Mouse (Mus musculus) forebrain, embryonic 11.5 days (tissue): ENCODE measurements around the gene Slc43a3. TPM values are rescaled to one million over a fixed set of nuclear protein-coding genes. Genes with fewer than 3 reads are reported as not detected.
"Not testable (repeated sequence)": the region's sequence is repeated elsewhere in the genome, so short reads cannot be mapped to it uniquely, and the experiment has no call there.

Experiments used
- ATAC-seq: fragments of 200-750 bp; cut with Nextera tagmentation; replicated peaks from 2 replicates; pipeline ENCODE4 v1.8.0; 2017; ENCODE audit warnings: moderate TSS enrichment; ENCODE audit not compliant: low FRiP score
- DNase-seq: peaks from one replicate; pipeline ENCODE4 v3.0.0-alpha.2; 2017; ENCODE audit warnings: low spot score
- H3K27ac ChIP-seq: fragments of 300-500 bp; sonication (generic); 2 replicates; pipeline ENCODE4 v1.5.1; 2014; ENCODE audit warnings: low read depth, low read length
- H3K27me3 ChIP-seq: fragments of 300-500 bp; sonication (generic); 2 replicates; pipeline ENCODE4 v1.6.1; 2014; ENCODE audit warnings: mild to moderate bottlenecking, low read length, mixed read lengths; ENCODE audit not compliant: control insufficient read depth, insufficient read depth
- H3K36me3 ChIP-seq: fragments of 300-500 bp; sonication (generic); 2 replicates; pipeline ENCODE4 v1.6.1; 2014; ENCODE audit warnings: mild to moderate bottlenecking, low read length, moderate library complexity, mixed read lengths; ENCODE audit not compliant: control insufficient read depth, insufficient read depth
- H3K4me1 ChIP-seq: fragments of 300-500 bp; sonication (generic); replicated peaks from 2 replicates; pipeline ENCODE4 v1.6.1; 2014; ENCODE audit warnings: low read length, mixed read lengths; ENCODE audit not compliant: control insufficient read depth, insufficient read depth
- H3K4me2 ChIP-seq: fragments of 300-500 bp; sonication (generic); 2 replicates; pipeline ENCODE4 v1.6.1; 2014; ENCODE audit warnings: low read depth, mild to moderate bottlenecking, low read length, moderate library complexity, mixed read lengths; ENCODE audit not compliant: severe bottlenecking
- H3K4me3 ChIP-seq: fragments of 300-500 bp; sonication (generic); 2 replicates; pipeline ENCODE4 v1.5.1; 2014; ENCODE audit warnings: low read depth, low read length
- H3K9ac ChIP-seq: fragments of 300-500 bp; sonication (generic); 2 replicates; pipeline ENCODE4 v1.6.1; 2014; ENCODE audit warnings: low read length
- H3K9me3 ChIP-seq: fragments of 300-500 bp; sonication (generic); 2 replicates; pipeline ENCODE4 v1.6.1; 2016; ENCODE audit warnings: low read length, mixed read lengths; ENCODE audit not compliant: control insufficient read depth
- WGBS: fragments of 180-500 bp; shearing (Covaris S2); extraction: QIAGEN DNeasy Blood & Tissue Kit; methylation state at CpG from one replicate; pipeline ENCODE4 v1.1.7; 2014; 5-methylcytosine and 5-hydroxymethylcytosine counted together
- polyA plus RNA-seq: library from polyadenylated mRNA; unstranded; fragments of >200 nt; fragmentation: Nextera tagmentation; extraction: Ambion mirVana; gene quantifications from 2 replicates; pipeline ENCODE4 v1.2.1, GENCODE M21; 2014

Gene Slc43a3
- polyA plus RNA-seq, 1 experiment from 2014 or later: 18.2 TPM

DNA sequence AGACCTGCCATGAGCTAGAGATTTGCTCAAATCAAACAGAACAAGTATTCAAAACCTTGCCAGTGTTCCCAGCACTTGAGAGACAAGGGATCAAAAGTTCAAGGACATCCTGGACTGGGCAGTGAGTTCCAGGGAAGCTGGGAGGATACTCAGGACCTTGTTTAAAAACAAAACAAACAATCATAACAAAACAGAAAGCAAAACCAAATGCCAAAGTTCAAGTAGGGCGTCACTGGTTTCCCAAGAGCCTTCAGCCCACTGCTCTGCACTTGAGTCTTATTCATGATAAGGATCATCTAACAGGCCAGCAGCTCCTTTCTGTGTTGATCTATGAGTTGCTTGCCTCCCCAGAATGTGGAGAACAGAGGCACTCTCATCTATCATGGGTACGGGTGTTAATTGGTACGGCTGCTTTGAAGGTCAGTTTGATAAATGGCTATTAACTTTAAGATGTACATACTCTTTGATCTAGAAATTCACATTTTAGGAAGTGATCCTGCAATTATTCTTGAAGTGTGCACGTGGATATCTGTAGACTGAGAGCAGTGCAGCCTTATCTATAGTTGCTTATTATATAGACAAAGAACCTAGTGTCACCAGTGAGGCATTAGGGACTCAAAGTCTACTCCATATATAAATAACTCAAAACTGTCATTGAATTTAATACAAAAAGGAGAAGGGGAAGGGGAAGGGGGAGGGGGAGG, 40.7 kb upstream of the Slc43a3 start:
- Histone ChIP-seq H3K4me1 (no peaks in the 10 kb centered on the region), H3K4me3 (no peak overlapping the region), H3K9ac (no peak overlapping the region), H3K9me3 (no peaks in the 10 kb centered on the region), H3K27ac (no peak overlapping the region), H3K36me3 (no peaks in the 10 kb centered on the region), H3K27me3 (no peaks in the 10 kb centered on the region), H3K4me2 (no peak overlapping the region)
- no peak for ATAC-seq
- DNase-seq: no peak
- WGBS: 71% methylated on average over 4 of the region's 4 CpGs

GRCm38 (mm10) chr2:84896686-84897085, 39.7 kb upstream of the Slc43a3 start:
- DNase-seq: not testable (repeated sequence)
- 93% methylated on average over 6 of the region's 6 CpGs for WGBS

DNA sequence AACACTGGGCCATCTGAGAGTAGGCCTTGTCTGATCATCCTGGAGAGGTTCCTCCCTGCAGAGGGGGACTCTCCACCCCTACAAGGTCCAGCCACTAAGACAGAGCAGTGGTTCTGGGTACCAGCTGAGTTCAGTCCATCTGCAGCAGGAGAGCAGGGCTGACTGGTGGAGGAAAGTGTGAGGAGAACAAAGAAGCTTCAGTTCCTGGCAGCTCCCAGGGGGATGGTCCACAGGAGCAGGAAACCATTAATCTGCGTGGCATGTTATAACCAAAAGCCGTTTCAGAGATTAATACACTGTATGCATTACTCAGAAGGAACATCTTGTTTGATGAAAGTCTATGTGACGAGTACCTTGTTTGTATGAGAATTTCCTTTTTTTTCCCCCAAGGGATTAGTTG, 23.7 kb upstream of the Slc43a3 start:
- Histone ChIP-seq H3K4me1 (no peaks in the 10 kb centered on the region), H3K27me3 (no peaks in the 10 kb centered on the region), H3K36me3 (no peaks in the 10 kb centered on the region), H3K4me2 (no peak overlapping the region), H3K4me3 (no peak overlapping the region), H3K9me3 (no peaks in the 10 kb centered on the region), H3K9ac (no peak overlapping the region), H3K27ac (no peak overlapping the region)
- no peak for DNase-seq
- no peak for ATAC-seq
- 81% methylated on average over 3 of the region's 3 CpGs for WGBS

More at GRCm38 (mm10) chr2:84896686-84897085, 39.7 kb upstream of the Slc43a3 start:
- H3K9me3 ChIP-seq, H3K9ac ChIP-seq, ATAC-seq, H3K27me3 ChIP-seq, H3K4me3 ChIP-seq, H3K4me2 ChIP-seq, H3K36me3 ChIP-seq, H3K4me1 ChIP-seq, H3K27ac ChIP-seq: not testable (repeated sequence)

DNA sequence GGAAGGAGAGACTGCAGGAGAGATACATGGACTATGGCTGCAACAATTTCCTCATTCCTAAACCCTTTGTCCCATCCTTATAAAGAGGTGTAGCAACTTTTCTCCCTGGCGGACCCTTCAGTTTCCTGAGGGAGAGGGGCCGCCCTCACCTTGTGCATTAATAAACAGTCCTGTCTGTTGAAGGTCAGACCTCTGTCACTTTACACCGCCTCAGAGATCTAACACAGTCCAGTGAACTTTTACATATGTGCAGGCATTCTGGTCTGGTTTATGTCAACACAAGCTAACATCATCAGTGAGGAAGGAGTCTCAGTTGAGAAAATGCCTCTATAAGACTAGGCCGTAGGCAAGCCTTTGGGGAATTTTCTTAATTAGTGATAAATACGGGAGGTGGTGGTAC, 22.5 kb upstream of the Slc43a3 start:
- no peaks in the 10 kb centered on the region for H3K9me3 ChIP-seq
- no peak overlapping the region for H3K9ac ChIP-seq
- no peak overlapping the region for H3K4me3 ChIP-seq
- no peaks in the 10 kb centered on the region for H3K27me3 ChIP-seq
- no peak overlapping the region for H3K27ac ChIP-seq
- DNase-seq: no peak
- H3K4me1 ChIP-seq: no peaks in the 10 kb centered on the region
- ATAC-seq: no peak
- no peaks in the 10 kb centered on the region for H3K36me3 ChIP-seq
- no peak overlapping the region for H3K4me2 ChIP-seq
- 85% methylated on average over 5 of the region's 5 CpGs for WGBS

DNA sequence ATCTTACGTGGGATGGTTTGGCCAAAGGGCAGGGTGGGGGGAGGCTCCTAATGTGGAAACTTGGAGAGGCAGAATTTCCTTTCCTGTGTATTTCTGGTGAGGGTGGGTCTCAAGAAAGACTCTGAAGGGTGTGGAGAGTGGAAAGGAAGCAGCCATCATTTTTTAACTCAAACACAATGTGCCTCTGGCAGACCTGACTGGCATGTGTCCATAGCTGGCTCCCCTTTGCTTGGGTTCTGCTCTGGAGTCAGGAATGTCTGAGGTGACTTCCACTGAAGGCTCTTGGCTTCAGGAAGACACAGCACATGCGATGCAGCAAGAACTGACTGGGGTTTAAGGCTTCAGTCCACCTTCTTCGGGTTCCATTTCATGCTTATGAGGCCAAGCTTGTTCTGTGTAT, 21.0 kb upstream of the Slc43a3 start:
- H3K4me1 ChIP-seq: no peaks in the 10 kb centered on the region
- H3K27ac ChIP-seq: no peak overlapping the region
- H3K4me2 ChIP-seq: no peak overlapping the region
- H3K27me3 ChIP-seq: no peaks in the 10 kb centered on the region
- no peaks in the 10 kb centered on the region for H3K9me3 ChIP-seq
- no peak for ATAC-seq
- 88% methylated on average over 3 of the region's 3 CpGs for WGBS
- DNase-seq: no peak
- no peak overlapping the region for H3K4me3 ChIP-seq
- H3K36me3 ChIP-seq: no peaks in the 10 kb centered on the region
- no peak overlapping the region for H3K9ac ChIP-seq

DNA sequence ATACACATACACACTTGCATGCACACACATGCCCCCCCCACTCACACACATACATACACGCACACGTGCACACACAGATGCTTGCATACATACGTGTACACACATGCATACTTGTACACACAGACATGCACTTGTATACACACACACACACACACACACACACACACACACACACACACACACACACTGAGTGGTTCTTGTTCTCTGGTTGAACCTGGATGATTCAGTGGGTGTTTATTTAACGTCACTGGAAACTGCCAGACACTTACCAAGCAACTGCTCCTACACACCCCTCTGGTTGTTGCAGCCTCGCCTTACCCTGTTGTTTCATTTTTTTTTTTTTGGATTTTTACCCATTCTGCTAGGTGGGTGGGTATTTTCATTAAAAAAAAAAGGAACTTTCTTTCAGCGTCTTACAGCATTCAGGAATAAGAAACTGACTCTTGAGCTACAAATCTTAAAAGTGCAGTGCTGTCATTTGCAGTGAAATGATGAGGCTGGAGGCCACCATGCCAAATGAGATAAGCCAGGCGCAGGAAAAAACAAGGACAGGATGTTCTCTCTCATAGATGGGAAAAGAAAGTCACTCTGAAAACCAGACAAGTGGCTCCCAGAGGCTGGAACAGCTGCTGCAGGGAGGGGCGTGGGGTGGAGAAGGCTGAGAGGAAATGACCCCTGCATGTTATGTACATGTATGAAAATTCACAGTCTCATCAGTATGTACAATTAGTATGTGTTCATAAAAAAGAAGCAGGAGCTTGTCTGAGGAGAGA, 19.6 kb upstream of the Slc43a3 start:
- DNase-seq: no peak
- H3K27ac ChIP-seq: no peak overlapping the region
- WGBS: 85% methylated on average over 8 of the region's 8 CpGs

GRCm38 (mm10) chr2:84918188-84918587, 18.2 kb upstream of the Slc43a3 start:
- Histone ChIP-seq H3K4me2 (no peak overlapping the region), H3K27ac (no peak overlapping the region), H3K9ac (no peak overlapping the region), H3K4me3 (no peak overlapping the region), H3K4me1 (no peaks in the 10 kb centered on the region), H3K36me3 (no peaks in the 10 kb centered on the region), H3K9me3 (no peaks in the 10 kb centered on the region), H3K27me3 (no peaks in the 10 kb centered on the region)
- 79% methylated on average over 3 of the region's 3 CpGs for WGBS
- ATAC-seq: no peak
- DNase-seq: no peak

More for the DNA sequence above, 19.6 kb upstream of the Slc43a3 start:
- Histone ChIP-seq H3K36me3 (no peaks in the 10 kb centered on the region), H3K27me3 (no peaks in the 10 kb centered on the region), H3K9me3 (no peaks in the 10 kb centered on the region), H3K4me1 (no peaks in the 10 kb centered on the region), H3K9ac (no peak overlapping the region), H3K4me3 (no peak overlapping the region), H3K4me2 (no peak overlapping the region)
- ATAC-seq: no peak

DNA sequence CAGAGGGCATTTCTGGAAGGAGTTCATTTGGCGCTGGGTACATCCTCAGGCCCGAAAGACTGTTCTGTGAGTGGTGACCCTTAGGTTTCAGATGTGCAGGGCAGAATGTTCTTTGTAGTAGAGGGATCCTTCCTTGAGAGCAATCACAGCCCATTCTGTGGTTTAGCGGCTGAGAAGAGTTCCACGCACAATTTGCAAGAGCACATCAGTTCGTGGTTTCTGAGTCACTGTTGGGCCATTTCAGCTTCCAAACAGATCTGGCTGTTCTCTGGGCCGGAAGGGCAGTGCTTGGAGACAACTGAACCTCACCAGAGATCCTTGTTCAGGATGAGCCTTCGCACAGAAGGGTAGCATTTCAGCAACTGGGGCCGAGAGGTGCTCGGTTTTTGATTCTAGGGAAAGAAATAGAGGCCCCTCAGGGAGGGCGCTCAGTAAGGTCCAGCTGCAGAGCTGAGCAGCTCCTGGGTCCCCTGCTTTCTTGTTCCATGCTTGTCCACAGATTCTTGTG, 16.7 kb upstream of the Slc43a3 start:
- Histone ChIP-seq H3K27ac (no peak overlapping the region), H3K4me2 (no peak overlapping the region), H3K9ac (no peak overlapping the region), H3K4me1 (no peaks in the 10 kb centered on the region), H3K4me3 (no peak overlapping the region), H3K27me3 (no peaks in the 10 kb centered on the region), H3K9me3 (no peaks in the 10 kb centered on the region), H3K36me3 (no peaks in the 10 kb centered on the region)
- 89% methylated on average over 10 of the region's 10 CpGs for WGBS
- ATAC-seq (no peak), DNase-seq (no peak)
